Mouse (Mus musculus) thymus, adult 2 months (tissue): ENCODE results near the gene Eef1akmt2. TPM values are rescaled to one million over a fixed set of nuclear protein-coding genes. Genes with fewer than 3 reads are reported as not detected.
A peak's percentile ranks its signal among the peaks of the same experiment; 100 is the strongest.

Experiments used
- DNase-seq: peaks from one replicate; pipeline ENCODE4 v3.0.0; 2021
- H3K27ac ChIP-seq: fragments of 200-500 bp; 2 replicates; pipeline ENCODE4 v1.5.1; 2012; ENCODE audit warnings: low read length, control low read depth; ENCODE audit not compliant: control insufficient read depth, insufficient read depth
- H3K27me3 ChIP-seq: fragments of 200-500 bp; 2 replicates; pipeline ENCODE4 v1.6.1; 2012; ENCODE audit warnings: mild to moderate bottlenecking, low read length, moderate library complexity, mixed read lengths; ENCODE audit not compliant: control insufficient read depth, insufficient read depth
- H3K36me3 ChIP-seq: fragments of 200-500 bp; 2 replicates; pipeline ENCODE4 v1.6.1; 2012; ENCODE audit warnings: mild to moderate bottlenecking, low read length, moderate library complexity; ENCODE audit not compliant: control insufficient read depth, insufficient read depth
- H3K4me1 ChIP-seq: fragments of 200-500 bp; replicated peaks from 2 replicates; pipeline ENCODE4 v1.6.1; 2012; ENCODE audit warnings: low read length; ENCODE audit not compliant: control insufficient read depth, insufficient read depth
- H3K4me3 ChIP-seq: fragments of 200-500 bp; 2 replicates; pipeline ENCODE4 v1.5.1; 2012; ENCODE audit warnings: mild to moderate bottlenecking, low read length, control low read depth, moderate library complexity; ENCODE audit not compliant: control insufficient read depth, insufficient read depth
- CTCF ChIP-seq: fragments of 200-500 bp; IDR thresholded peaks from 2 replicates; pipeline ENCODE4 v1.5.1; 2012; ENCODE audit warnings: mild to moderate bottlenecking, control low read depth, low read length, moderate library complexity, borderline replicate concordance; ENCODE audit not compliant: control insufficient read depth, poor library complexity, insufficient read depth; ENCODE audit errors: extremely low read depth
- POLR2A ChIP-seq: fragments of 200-500 bp; IDR thresholded peaks from 2 replicates; pipeline ENCODE4 v1.6.1; 2012; ENCODE audit warnings: mild to moderate bottlenecking, low read length, control low read depth, moderate library complexity; ENCODE audit not compliant: control insufficient read depth, poor library complexity, insufficient read depth; ENCODE audit errors: extremely low read depth
- WGBS: fragments of 180-500 bp; shearing (Covaris S2); methylation state at CpG from one replicate; pipeline ENCODE4 v1.1.7; 2018; 5-methylcytosine and 5-hydroxymethylcytosine counted together
- polyA plus RNA-seq: library from polyadenylated mRNA; depleted of rRNA; stranded (reverse); fragments of >200 nt; gene quantifications from 2 replicates; pipeline ENCODE4 v1.2.3, GENCODE M21; 2012

Gene Eef1akmt2
- polyA plus RNA-seq, 1 experiment: 7.0 TPM

DNA sequence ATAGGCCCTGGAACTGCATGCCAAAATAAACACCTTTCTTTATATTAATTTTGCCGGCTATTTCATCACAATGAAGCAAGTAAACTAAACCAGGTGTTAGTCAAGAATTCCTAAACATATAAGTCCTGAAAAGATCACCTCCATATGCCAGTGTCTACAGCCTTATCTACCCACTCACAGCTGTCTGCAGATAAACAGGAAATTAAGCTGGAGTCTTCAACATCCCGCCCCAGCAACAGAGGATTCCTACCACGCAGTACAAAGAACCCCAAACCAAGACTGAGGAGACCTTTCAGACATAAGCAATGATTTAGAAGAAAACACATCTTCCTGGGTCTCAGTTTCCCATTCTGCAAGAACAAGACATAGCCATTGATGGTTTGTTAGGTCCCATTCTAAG, 35.6 kb upstream of the Eef1akmt2 start:
- H3K27me3 ChIP-seq: no peaks in the 10 kb centered on the region
- H3K4me3 ChIP-seq: no peak overlapping the region
- H3K4me1 ChIP-seq: peaks cover 3% of the 10 kb centered on the region
- no peak overlapping the region for H3K27ac ChIP-seq
- 38% methylated on average over 3 of the region's 3 CpGs for WGBS
- TF ChIP-seq POLR2A (no peak), CTCF (no peak)
- peaks cover 15% of the 10 kb centered on the region for H3K36me3 ChIP-seq
- no peak for DNase-seq

DNA sequence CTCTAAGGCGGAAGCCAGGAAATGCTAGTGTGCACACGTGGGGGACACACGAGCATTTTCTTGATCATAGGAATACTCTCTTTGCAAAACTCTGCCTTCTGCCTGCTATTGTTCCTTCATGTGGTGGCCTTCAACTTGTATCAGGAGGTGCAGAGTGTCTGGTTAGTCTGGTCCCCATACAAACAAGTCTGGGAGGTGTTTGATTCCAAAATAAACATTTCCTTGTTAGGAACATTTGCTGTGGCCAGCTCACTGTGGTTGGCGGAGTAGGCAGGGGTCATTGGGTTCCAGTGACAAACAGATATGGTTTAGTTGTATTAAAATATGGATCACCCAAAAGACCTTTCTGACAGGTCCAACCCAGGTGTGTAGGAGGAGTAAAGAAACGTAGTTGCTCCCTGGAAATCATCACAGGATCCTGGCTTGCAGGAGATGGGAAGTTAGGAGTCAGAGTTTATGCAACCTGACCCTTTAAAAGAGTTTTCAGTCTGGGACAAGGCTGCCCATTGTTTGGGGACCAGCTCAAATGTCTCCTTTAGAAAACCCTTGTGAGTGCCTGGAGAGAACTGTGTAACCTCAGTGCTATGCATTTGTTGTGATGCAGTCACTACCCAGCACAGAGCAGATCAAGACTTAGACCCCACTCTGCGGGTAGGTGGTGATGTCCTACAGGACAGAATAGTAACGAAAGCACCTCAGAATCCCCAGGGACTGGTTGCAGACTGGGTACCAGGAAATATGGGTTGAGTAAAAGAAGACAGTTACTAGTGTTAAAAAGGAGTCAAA, 34.7 kb upstream of the Eef1akmt2 start:
- Histone ChIP-seq H3K4me1 (peaks cover 3% of the 10 kb centered on the region), H3K27ac (no peak overlapping the region), H3K27me3 (no peaks in the 10 kb centered on the region), H3K36me3 (peaks cover 23% of the 10 kb centered on the region), H3K4me3 (no peak overlapping the region)
- no peak for TF ChIP-seq CTCF
- no peak for TF ChIP-seq POLR2A
- 81% methylated on average over 7 of the region's 7 CpGs for WGBS
- no peak for DNase-seq

DNA sequence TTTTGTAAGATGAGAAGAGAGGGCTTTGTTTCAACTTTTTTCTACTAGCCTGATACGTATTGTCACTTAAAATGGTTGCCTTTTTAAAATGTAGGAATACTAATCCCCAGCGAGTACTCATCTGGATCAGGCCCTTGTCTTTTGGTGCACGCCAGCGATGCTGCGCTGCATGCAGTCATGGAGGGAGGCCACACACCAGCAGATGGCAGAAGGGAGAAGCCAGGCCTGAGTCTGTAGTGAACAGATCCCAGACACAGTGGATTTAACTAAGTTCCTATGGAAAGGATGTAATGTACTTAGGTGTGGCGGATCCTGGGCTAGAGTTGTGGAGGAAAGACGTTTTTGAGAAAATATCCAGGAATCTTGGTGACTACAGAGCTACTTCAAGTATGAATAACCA, 31.6 kb upstream of the Eef1akmt2 start:
- H3K27me3 ChIP-seq: no peaks in the 10 kb centered on the region
- H3K36me3 ChIP-seq: peaks cover 41% of the 10 kb centered on the region
- WGBS: 99% methylated on average over 7 of the region's 7 CpGs
- peaks cover 3% of the 10 kb centered on the region for H3K4me1 ChIP-seq
- TF ChIP-seq POLR2A: no peak
- TF ChIP-seq CTCF: no peak
- no peak for DNase-seq
- H3K27ac ChIP-seq: no peak overlapping the region
- no peak overlapping the region for H3K4me3 ChIP-seq

DNA sequence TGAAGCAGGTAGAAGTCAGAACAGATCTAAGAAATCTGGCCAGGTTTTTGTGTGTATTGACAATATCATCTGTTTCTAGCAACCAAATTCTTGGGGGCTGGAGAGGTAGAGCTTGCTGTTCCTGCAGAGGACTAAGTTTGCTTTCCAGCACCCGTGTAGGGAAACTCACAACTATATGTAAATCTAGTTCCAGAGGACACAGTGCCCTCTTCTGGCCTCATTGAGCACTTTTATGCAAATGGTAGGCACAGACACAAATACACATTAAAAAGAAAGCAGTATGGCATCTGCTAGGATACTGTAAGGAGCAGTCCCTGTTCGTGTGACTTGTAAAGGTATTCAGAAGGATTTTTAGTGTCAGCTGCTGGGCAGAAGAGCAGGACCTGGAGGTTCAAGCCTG, 29.9 kb upstream of the Eef1akmt2 start:
- TF ChIP-seq POLR2A: no peak
- no peak for TF ChIP-seq CTCF
- H3K36me3 ChIP-seq: peaks cover 56% of the 10 kb centered on the region
- H3K4me3 ChIP-seq: no peak overlapping the region

DNA sequence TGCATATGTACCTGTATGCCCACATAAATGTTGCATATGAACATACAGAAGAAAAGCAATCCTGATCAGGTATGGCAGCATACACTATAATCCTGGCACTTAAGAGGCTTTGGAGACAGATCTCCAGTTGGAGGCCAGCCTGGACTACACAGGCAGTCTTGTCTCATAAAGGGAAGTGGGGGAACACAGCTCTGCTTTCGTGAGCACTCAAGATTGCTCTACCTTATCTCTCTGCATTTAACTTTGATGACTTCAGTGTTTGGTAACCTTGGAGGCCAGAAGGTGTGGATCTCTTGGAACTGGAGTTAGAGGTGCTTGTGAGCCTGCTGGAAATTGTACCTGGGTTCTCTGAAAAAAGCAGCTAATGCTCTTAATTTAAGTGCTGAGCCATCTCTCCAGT, 27.8 kb upstream of the Eef1akmt2 start:
- WGBS: 93% methylated on average over 1 of the region's 1 CpGs
- DNase-seq: no peak
- Histone ChIP-seq H3K27me3 (no peaks in the 10 kb centered on the region), H3K27ac (no peak overlapping the region), H3K36me3 (peaks cover 74% of the 10 kb centered on the region), H3K4me1 (no peaks in the 10 kb centered on the region), H3K4me3 (no peak overlapping the region)
- TF ChIP-seq POLR2A (no peak), CTCF (no peak)

More for the DNA sequence above, 29.9 kb upstream of the Eef1akmt2 start:
- Histone ChIP-seq H3K27ac (no peak overlapping the region), H3K4me1 (no peaks in the 10 kb centered on the region), H3K27me3 (no peaks in the 10 kb centered on the region)
- peak; percentile 31 for DNase-seq
- WGBS: 82% methylated on average over 2 of the region's 2 CpGs

DNA sequence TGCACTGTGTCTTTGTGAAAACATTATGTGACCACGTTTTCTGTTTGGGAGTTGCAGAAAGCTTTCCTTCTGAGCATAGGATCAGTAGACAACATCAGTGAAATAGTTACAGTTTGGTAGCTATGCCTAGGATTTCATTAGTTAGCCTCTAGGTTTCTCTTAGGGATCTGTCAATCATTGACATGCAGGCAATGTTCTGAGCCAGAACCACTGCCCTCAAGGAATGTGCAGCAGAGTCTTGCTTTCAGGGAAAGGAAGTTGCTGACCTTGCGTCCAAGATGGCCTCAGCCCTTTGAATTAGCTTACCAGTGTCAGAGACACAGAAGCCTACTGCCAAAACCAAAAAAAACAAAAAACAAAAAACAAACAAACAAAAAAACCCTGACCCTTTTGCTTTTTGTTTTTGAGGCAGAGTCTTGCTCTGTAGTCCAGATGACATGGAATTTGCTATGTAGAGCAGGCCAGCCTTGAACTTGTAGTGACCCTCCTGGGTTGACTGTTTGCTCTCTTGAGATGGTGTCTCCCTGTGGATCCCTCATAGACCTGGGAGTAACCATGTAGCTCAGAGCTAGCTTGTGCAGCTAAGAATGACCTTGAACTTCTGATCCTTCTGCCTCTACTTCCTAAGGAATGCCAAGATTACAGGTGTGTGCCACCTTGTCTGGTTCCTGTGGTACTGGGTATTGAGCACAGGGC, 23.1 kb upstream of the Eef1akmt2 start:
- peaks cover 74% of the 10 kb centered on the region for H3K36me3 ChIP-seq
- no peak for DNase-seq
- TF ChIP-seq CTCF (no peak), POLR2A (no peak)
- over 99% methylated on average over 2 of the region's 2 CpGs for WGBS
- no peaks in the 10 kb centered on the region for H3K27me3 ChIP-seq
- H3K27ac ChIP-seq: no peak overlapping the region
- H3K4me3 ChIP-seq: no peak overlapping the region
- H3K4me1 ChIP-seq: peaks cover 2% of the 10 kb centered on the region; the same call in 1 of the 2 replicates

DNA sequence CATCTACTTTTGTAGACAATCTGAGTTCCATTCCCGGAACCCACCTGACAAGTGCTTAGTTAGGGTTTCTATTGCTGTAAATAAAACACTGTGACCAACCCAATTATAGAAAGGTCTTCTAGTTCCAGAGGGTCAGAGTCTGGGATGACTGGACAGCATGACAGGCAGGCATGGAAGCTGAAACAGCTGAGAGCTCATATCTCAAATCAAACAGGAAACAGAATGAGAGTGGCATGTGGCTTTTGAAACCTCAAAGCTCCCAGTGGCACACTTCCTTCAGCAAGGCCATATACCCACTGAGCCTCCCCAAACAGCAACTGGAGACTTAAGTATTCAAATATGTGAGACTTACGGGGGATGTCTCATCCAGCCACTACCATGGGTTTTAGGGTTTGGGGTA, 20.6 kb upstream of the Eef1akmt2 start:
- WGBS: 37% methylated on average over 2 of the region's 2 CpGs
- peaks cover 5% of the 10 kb centered on the region for H3K4me1 ChIP-seq
- DNase-seq: no peak
- peaks cover 53% of the 10 kb centered on the region for H3K36me3 ChIP-seq
- H3K4me3 ChIP-seq: no peak overlapping the region
- no peak overlapping the region for H3K27ac ChIP-seq
- TF ChIP-seq CTCF (no peak), POLR2A (no peak)
- no peaks in the 10 kb centered on the region for H3K27me3 ChIP-seq
